Mouse (Mus musculus) limb, embryonic 13.5 days (tissue): ENCODE data around the gene Cul4a. TPM values are rescaled to one million over a fixed set of nuclear protein-coding genes. Genes with fewer than 3 reads are reported as not detected.
A peak's percentile ranks its signal among the peaks of the same experiment; 100 is the strongest.

Experiments
- ATAC-seq: fragments of 200-750 bp; cut with Nextera tagmentation; 2 replicates; pipeline ENCODE4 v1.8.0; 2017; ENCODE audit warnings: low read depth, moderate number of reproducible peaks, moderate TSS enrichment; ENCODE audit not compliant: low FRiP score
- H3K27ac ChIP-seq: fragments of 300-500 bp; sonication (generic); 2 replicates; pipeline ENCODE4 v1.5.1; 2015; ENCODE audit warnings: inconsistent platforms, mild to moderate bottlenecking, moderate library complexity
- H3K27me3 ChIP-seq: fragments of 300-500 bp; sonication (generic); 2 replicates; pipeline ENCODE4 v1.6.1; 2015; ENCODE audit warnings: mild to moderate bottlenecking, inconsistent platforms
- H3K36me3 ChIP-seq: fragments of 300-500 bp; sonication (generic); 2 replicates; pipeline ENCODE4 v1.6.1; 2015; ENCODE audit warnings: inconsistent platforms, mild to moderate bottlenecking, moderate library complexity
- H3K4me1 ChIP-seq: fragments of 300-500 bp; sonication (generic); 2 replicates; pipeline ENCODE4 v1.6.1; 2015; ENCODE audit warnings: inconsistent platforms
- H3K4me2 ChIP-seq: fragments of 300-500 bp; sonication (generic); replicated peaks from 2 replicates; pipeline ENCODE4 v1.6.1; 2015; ENCODE audit warnings: inconsistent platforms, mild to moderate bottlenecking, moderate library complexity
- H3K4me3 ChIP-seq: fragments of 300-500 bp; sonication (generic); 2 replicates; pipeline ENCODE4 v1.5.1; 2015; ENCODE audit warnings: moderate library complexity, mild to moderate bottlenecking, inconsistent platforms
- H3K9ac ChIP-seq: fragments of 300-500 bp; sonication (generic); 2 replicates; pipeline ENCODE4 v1.6.1; 2015; ENCODE audit warnings: mild to moderate bottlenecking, inconsistent platforms
- H3K9me3 ChIP-seq: fragments of 300-500 bp; sonication (generic); 2 replicates; pipeline ENCODE4 v1.6.1; 2016; ENCODE audit warnings: inconsistent platforms
- WGBS: fragments of 180-500 bp; shearing (Covaris S2); methylation state at CpG from one replicate; pipeline ENCODE4 v1.1.7; 2015; 5-methylcytosine and 5-hydroxymethylcytosine counted together
- microRNA counts: library from miRNA; unstranded; fragments of <30 nt; microRNA quantifications from one replicate; lab custom pipeline; 2016
- microRNA-seq: library from miRNA; unstranded; fragments of <30 nt; microRNA quantifications from one replicate; pipeline ENCODE4, GENCODE M21; 2016
- polyA plus RNA-seq: library from polyadenylated mRNA; unstranded; fragments of >200 nt; fragmentation: Nextera tagmentation; extraction: Ambion mirVana; gene quantifications from 2 replicates; pipeline ENCODE4 v1.2.1, GENCODE M21; 2015

Cul4a gene
- polyA plus RNA-seq, 1 experiment from 2014 or later, result 106 TPM

GRCm38 (mm10) chr8:13187229-13187628 is 81.8 kb downstream of the Cul4a start:
- H3K4me2 ChIP-seq, result no peak overlapping the region

DNA sequence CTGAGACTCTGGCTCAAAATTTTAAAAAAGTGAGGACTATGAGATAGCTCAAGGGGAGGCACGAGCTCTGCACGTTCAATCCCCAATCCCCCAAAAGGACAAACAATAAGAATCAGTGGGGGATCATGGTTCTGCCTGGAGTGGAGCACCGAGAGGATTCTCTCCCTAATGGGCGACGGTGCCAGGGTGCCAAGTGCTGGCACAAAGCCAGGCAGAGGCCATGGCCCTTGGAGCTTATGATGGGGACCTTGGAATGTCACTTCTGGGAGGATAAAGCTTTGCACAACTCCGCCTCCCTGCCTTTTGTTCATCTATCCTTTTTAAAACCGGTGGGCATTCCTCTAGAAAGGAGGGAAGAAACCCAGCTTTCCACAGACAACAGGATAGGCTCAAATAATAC is 82.2 kb downstream of the Cul4a start:
- Histone ChIP-seq H3K9ac (no peak overlapping the region), H3K36me3 (peaks cover 19% of the 10 kb centered on the region), H3K27ac (no peak overlapping the region), H3K4me3 (no peak overlapping the region), H3K4me1 (no peaks in the 10 kb centered on the region), H3K27me3 (no peaks in the 10 kb centered on the region), H3K4me2 (no peak overlapping the region), H3K9me3 (no peaks in the 10 kb centered on the region)
- WGBS, result 83% methylated on average over 7 of the region's 7 CpGs
- no peak for ATAC-seq

More at GRCm38 (mm10) chr8:13187229-13187628, 81.8 kb downstream of the Cul4a start:
- H3K27me3 ChIP-seq, result no peaks in the 10 kb centered on the region
- 80% methylated on average over 9 of the region's 9 CpGs for WGBS
- no peaks in the 10 kb centered on the region for H3K4me1 ChIP-seq
- no peaks in the 10 kb centered on the region for H3K9me3 ChIP-seq
- H3K4me3 ChIP-seq, result no peak overlapping the region
- ATAC-seq, result no peak
- no peak overlapping the region for H3K27ac ChIP-seq
- peaks cover 21% of the 10 kb centered on the region for H3K36me3 ChIP-seq
- H3K9ac ChIP-seq, result no peak overlapping the region

GRCm38 (mm10) chr8:13188052-13188555 is 82.7 kb downstream of the Cul4a start:
- ATAC-seq, result no peak; the same call in 1 of the 2 replicates
- H3K4me3 ChIP-seq, result no peak overlapping the region
- 87% methylated on average over 13 of the region's 13 CpGs for WGBS
- H3K4me2 ChIP-seq, result no peak overlapping the region
- peaks cover 19% of the 10 kb centered on the region for H3K36me3 ChIP-seq
- no peak overlapping the region for H3K27ac ChIP-seq
- H3K27me3 ChIP-seq, result no peaks in the 10 kb centered on the region
- no peak overlapping the region for H3K9ac ChIP-seq
- H3K4me1 ChIP-seq, result no peaks in the 10 kb centered on the region
- no peaks in the 10 kb centered on the region for H3K9me3 ChIP-seq

- peaks cover 19% of the 10 kb centered on the region for H3K36me3 ChIP-seq
- peak; percentile 46; the same call in 1 of the 2 replicates for ATAC-seq
- H3K4me2 ChIP-seq, result no peak overlapping the region
- no peak overlapping the region for H3K4me3 ChIP-seq
- no peaks in the 10 kb centered on the region for H3K4me1 ChIP-seq
- no peak overlapping the region for H3K9ac ChIP-seq
- no peaks in the 10 kb centered on the region for H3K9me3 ChIP-seq
- H3K27me3 ChIP-seq, result no peaks in the 10 kb centered on the region
- no peak overlapping the region for H3K27ac ChIP-seq
- WGBS, result 77% methylated on average over 1 of the region's 1 CpGs
Observed at GRCm38 (mm10) chr8:13188857-13189256, 83.4 kb downstream of the Cul4a start.

DNA sequence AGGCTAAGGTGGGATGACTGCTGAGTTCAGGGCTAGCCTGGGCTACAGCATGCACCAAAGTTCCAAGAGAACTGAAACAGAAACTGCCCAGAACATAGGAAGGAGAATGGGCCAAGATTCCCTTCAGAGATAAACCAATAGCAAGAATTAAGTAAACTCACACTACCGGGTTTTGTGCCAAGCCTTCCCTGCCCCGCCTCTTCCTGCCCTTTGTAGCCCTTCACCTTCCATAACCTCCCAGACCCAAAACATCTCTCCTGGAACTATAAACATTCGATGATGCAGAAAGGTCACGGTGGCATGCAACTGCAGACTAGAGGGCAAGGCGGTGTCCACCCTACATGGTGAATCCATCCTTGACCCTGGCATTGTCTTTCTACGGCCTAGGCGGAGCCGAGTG is 84.8 kb downstream of the Cul4a start:
- no peak overlapping the region for H3K4me2 ChIP-seq

GRCm38 (mm10) chr8:13194818-13195217 is 89.4 kb downstream of the Cul4a start:
- 44% methylated on average over 10 of the region's 10 CpGs for WGBS
- Histone ChIP-seq H3K4me2 (no peak overlapping the region), H3K36me3 (no peaks in the 10 kb centered on the region), H3K27ac (peak overlapping the region; percentile 63), H3K27me3 (peaks cover 6% of the 10 kb centered on the region), H3K4me1 (peaks cover 10% of the 10 kb centered on the region), H3K4me3 (no peak overlapping the region), H3K9ac (no peak overlapping the region), H3K9me3 (no peaks in the 10 kb centered on the region)
- ATAC-seq, result no peak

More for the DNA sequence above, 84.8 kb downstream of the Cul4a start:
- peaks cover 5% of the 10 kb centered on the region for H3K4me1 ChIP-seq
- H3K27me3 ChIP-seq, result no peaks in the 10 kb centered on the region
- no peak for ATAC-seq
- H3K27ac ChIP-seq, result no peak overlapping the region
- H3K9ac ChIP-seq, result no peak overlapping the region
- no peaks in the 10 kb centered on the region for H3K9me3 ChIP-seq
- 90% methylated on average over 8 of the region's 8 CpGs for WGBS
- peaks cover 14% of the 10 kb centered on the region for H3K36me3 ChIP-seq
- no peak overlapping the region for H3K4me3 ChIP-seq

DNA sequence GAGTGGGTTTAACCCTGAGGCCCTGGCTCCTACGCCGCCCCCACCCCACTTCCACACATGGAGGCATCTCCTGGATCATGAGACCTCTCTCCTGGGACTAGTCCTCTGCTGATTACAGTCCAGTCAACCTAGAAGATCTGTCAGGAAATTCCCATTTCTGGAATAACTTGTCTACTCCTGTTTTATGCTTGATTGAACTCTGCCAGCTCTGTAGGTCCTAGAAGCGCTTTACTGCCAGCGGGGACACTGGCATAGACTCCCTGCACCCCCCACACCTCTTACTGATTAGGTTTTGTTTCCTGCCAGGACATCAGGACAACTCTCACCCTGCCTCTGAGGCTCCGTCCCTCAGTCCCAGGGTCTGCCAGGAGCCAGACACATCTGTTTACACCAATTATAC is 92.1 kb downstream of the Cul4a start:
- 83% methylated on average over 5 of the region's 5 CpGs for WGBS
- no peak overlapping the region for H3K4me3 ChIP-seq
- H3K9me3 ChIP-seq, result no peaks in the 10 kb centered on the region
- peaks cover 18% of the 10 kb centered on the region for H3K4me1 ChIP-seq
- H3K27ac ChIP-seq, result no peak overlapping the region
- peaks cover 33% of the 10 kb centered on the region for H3K27me3 ChIP-seq
- no peaks in the 10 kb centered on the region for H3K36me3 ChIP-seq
- no peak for ATAC-seq
- no peak overlapping the region for H3K9ac ChIP-seq
- H3K4me2 ChIP-seq, result no peak overlapping the region

MicroRNAs encoded within 50 kb of the gene (microRNA counts, 519-probe panel; counts per million panel counts)
- microRNA mmu-miR-1968 (lab: Ali Mortazavi, UCI), result 2,008 counts per million, percentile 24 among the panel's probes with 10 or more counts

Small RNA genes lying within 50 kb of the gene (microRNA-seq; reads per million reads assigned to microRNA genes)
- gene Mir1968 (7.5 reads per million, percentile 22 among the genes with 10 or more reads in this experiment), gene Mir7065 (not detected)

Other genes starting within 250 kb of the Cul4a start
- 11.0 and 13.1 TPM in 2 replicates for gene Mcf2l, start 231.8 kb upstream of the Cul4a start, polyA plus RNA-seq
- not detected in 2 replicates for gene F7, start 79.6 kb upstream of the Cul4a start, polyA plus RNA-seq
- gene F10, start 68.3 kb upstream of the Cul4a start, polyA plus RNA-seq, result 0.28 and 0.68 TPM in 2 replicates
- 0.17 and 0.36 TPM in 2 replicates for gene Proz, start 44.7 kb upstream of the Cul4a start, polyA plus RNA-seq
- 47.5 and 48.2 TPM in 2 replicates for gene Pcid2, start 162 bp upstream of the Cul4a start, polyA plus RNA-seq
- gene Lamp1, start 53.5 kb downstream of the Cul4a start, polyA plus RNA-seq, result 247 and 255 TPM in 2 replicates
- 16.6 and 16.9 TPM in 2 replicates for gene Grtp1, start 95.0 kb downstream of the Cul4a start, polyA plus RNA-seq
- 1.0 and 1.4 TPM in 2 replicates for gene Adprhl1, start 148.5 kb downstream of the Cul4a start, polyA plus RNA-seq
- gene Dcun1d2, start 182.5 kb downstream of the Cul4a start, polyA plus RNA-seq, result 29.7 and 31.5 TPM in 2 replicates
- gene Tmco3, start 182.6 kb downstream of the Cul4a start, polyA plus RNA-seq, result 49.3 and 58.4 TPM in 2 replicates
- 157 and 161 TPM in 2 replicates for gene Tfdp1, start 233.1 kb downstream of the Cul4a start, polyA plus RNA-seq